Mouse (Mus musculus): ENCODE data around the gene Psmc1.
A peak's percentile ranks its signal among the peaks of the same experiment; 100 is the strongest.

Gene Psmc1

DNA sequence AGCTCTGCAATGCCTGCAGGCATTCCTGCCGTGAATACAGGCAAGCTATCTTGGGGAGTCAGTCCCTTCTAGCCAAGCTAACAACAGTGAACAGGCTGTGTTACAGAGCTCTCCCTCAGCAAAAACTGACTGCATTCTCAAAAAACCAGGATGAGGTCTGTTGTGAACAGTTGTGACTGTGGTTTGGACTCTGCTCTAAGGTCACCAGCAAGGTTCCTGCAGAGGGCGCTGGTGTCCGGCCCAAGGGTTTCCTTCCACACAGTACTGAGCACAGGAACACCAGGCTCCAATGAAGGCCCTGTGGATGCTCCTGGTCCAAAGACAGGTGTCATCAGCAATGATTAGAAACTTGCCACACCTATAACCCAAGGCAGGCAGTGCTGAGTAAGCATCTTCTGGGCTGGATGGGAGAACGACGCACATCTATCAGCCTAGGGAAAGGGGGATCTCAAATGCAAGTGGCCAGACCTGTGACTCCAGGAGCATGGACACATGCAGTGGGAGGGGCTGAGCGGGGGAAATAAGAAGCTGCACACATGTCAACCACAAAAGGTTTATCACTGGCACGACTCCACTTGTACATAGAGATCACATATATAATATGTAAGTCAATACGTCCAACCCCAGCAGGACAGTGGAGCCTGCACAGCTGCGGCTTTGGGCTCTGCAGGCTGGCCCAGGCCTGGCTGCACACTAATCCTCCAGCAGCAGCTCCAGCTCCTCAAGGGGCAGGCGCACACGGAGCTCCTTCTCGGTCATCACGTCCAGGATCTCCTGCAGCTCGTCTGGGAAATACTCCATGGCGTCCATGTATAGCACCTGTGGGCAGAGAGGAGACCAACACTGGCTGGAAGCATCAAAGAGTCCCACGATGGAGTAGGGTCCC is 15.2 kb downstream of the Psmc1 start:
- DNase-seq (ENCODE audit: low read depth, low spot score): peak; percentile 55

DNA sequence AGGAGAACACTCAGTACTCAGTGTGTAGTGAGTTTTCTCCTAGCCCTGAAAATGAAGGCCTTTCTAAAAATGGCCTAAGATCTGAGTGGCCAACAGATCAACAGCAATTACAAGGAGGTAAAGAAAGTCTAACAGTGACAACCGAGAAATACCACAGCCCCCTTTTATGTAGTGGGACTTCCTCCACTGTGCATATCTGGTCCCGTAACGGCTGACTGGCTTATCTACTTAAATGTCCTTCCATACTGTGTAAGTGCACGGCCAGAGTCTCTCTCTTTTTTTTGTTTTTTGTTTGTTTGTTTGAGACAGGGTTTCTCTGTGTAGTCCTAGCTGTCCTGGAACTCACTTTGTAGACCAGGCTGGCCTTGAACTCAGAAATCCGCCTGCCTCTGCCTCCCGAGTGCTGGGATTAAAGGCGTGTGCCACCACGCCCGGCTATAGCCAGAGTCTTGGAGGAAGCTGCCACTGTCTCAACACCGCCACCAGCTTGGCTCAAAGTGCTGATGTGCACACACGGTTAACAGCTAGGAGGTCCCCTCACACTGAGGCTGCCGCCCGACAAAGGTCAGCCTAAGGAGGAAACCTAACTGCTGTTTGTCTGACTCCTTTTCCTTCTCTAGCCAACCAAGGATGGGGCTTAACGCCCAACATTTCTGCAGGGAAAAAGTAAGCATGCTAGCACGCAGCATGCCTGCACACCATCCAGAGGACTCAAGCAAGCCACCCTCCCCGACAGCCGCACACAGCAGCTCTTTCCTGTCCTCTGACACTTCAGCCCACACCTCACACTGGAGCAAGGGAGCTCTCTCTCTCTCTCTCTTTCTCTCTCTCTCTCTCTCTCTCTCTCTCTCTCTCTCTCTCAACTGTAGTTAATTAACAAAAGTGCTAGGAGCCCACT is 17.3 kb downstream of the Psmc1 start:
- DNase-seq (ENCODE audit: low read depth, low spot score): no peak

DNA sequence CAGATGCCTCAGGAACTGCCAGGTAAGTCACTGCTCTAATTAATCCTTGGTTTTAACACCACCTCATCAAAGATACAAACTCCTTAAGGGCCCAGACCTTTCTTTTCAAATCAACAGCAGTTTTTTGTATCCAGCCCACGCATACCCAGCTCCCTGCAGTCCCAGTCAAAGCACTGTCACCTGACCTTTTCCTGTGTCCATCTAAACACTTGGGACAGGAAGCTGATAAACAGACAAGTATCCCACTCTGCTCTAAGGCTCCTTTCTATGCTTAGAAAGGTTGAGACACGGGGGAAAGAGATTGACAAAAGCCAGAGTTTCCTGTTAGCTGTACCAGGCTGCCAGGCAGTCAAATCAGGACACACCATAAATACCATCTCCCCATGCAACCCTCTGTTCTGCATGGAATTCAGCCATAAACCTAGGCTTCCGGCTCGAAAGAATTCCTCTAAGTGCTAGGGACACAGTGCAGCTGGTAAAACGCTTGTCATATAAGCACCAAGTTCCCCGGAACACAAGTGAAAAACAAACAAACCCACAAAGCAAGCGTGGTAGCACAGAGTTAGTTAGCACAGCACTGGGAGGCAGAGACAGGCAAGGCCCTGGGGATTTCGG is 18.0 kb downstream of the Psmc1 start:
- DNase-seq (ENCODE audit: low read depth, low spot score): no peak

DNA sequence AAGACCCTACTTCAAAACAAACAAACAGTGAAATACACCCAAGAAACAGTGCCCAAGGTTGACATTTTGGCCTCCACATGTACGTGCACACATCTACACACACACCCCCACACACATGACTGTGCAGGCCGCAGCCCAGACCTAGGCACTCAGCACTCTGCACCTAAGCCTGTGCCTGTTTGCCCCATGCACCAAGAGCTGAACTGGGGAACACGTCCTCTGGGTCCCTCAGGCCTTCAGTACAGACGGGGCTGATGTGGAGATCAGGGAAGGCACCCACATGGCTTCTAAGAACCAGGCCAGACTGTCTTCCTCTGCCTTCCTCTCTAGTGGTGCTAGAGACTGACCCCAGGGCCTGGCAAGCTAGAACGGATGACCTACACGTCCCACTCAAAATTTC is 18.6 kb downstream of the Psmc1 start:
- DNase-seq (ENCODE audit: low read depth, low spot score): no peak

DNA sequence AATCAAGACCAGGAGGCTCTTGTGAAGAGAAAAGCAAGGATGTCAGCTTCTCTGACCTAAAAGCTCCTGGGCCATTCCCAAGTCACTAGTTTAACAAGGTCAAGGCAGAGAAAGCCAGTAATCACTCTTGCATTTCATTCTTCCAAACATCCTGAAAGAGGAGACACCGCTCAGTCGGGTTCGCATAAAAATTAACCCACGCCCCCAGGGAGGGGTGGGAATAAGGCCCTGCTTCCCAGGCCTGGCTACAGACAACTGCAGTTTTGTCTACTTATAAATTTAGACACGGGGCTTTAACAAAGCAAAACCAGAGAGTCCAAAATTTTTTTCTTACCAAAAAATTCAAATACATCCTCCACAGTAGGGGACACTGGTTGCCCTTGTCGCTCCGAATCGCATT is 19.0 kb downstream of the Psmc1 start:
- DNase-seq (ENCODE audit: low read depth, low spot score): peak; percentile 41

DNA sequence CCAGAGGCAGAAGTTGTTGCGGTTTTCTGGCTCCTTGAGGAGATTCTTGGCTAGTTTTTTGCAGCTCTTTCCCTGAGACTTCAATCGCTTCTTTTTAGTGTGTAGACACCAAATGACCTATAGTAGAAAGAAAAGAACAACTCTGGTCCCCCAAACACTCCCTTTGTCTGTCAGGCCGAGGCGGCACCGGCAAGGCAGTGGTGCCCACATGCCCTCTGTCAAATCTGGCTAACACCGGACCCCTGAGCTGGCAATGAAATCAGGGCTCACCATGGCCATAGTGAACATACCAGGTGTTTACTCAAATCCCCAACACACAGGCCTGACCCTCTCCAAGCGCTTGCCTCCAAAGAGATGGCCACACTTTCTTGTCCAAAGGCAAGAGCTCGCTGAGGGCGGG is 21.2 kb downstream of the Psmc1 start:
- no peak for DNase-seq (ENCODE audit: low read depth, low spot score)

DNA sequence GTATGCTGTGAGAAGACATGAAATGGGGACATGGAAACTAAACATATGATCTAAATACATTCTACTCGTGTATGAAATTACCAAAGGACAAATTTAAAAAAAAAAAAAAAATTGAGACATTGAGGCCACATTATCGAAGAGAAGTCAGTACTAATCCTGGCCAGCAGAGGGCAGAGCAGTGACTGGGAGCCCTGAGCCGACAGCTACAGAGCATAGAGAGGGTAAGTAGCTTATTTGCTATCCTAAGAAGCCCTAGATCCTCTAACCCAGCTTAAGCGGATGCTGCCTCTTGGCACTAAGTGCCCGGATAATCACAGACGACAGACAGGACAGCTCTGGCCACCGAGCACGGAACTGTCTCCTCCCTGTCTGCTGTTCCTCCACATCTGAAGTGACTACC is 21.7 kb downstream of the Psmc1 start:
- peak; percentile 72 for DNase-seq (ENCODE audit: low read depth, low spot score)

DNA sequence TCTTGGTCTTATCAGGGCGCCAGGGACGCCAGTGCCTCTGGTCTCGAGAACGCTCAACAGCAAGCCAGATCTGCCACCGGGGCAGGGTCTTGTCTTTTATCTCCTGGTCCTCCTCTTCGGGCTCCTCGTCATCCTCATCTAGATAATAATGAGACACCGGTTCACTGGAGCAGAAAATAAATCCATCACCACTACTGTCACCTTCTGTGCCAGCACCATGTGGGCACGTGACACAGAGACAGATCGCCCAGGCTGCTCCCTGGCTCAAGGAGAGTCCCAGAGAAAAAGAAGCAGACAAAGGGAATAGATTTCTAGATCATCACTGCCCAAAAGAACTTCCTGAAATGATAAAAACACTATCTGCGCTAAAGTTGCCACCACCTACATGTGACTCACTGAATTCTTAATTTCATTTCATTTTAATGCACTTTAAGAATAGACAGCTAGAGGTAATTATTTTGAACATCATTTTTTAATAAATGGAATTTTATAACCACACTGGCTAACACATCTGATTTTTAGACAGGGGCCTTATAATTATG is 24.5 kb downstream of the Psmc1 start:
- DNase-seq (ENCODE audit: low read depth, low spot score): no peak

DNA sequence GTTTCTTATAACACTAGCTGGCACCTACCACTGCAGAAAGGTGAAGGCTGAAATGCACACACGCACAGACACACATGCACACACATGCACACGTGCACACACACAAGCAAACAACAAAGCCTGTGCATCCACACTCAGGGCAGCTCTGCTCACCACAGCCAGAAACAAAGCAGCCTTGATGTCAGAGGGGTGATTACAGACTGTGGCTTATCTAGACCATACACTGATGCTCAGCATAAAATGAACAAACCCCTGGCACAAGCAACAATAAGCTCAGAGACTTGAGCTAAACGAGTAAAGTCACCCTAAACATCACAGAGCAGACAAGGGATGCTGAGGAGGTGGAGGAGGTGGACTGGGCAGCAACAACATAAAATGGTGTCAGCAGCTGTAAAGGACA is 25.2 kb downstream of the Psmc1 start:
- no peak for DNase-seq (ENCODE audit: low read depth, low spot score)

DNA sequence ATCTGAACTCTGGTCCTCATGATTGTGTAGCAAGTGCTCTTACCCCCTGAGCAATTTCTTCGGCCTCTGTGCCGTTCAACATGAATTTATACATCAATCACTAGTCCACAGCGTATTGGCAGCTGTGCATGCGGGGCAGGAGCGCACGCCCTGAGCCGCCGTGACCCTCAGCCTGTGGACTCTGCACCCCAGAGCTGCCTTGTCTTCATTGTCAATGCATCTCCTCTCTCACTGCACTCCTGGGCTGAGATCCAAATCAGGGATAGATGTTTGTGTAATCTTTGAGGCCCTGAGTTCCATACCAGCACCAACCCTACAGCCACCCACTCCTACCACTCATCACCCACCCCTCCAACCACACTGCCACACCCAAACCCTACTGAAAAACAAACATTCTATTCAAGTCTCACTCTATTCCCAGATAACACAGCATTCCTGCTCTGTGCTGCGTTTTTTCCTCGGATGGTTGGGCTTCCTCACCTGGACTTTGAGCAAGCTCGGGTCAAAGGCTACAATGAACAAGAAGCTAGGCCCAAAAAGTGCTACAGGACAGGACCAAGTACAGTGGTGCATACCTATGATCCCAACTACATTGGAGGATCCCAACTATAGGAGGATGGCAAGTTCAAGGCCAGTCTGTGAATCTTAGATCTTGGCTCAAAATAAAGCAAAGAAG is 33.0 kb downstream of the Psmc1 start:
- no peak for DNase-seq (ENCODE audit: low read depth, low spot score)

DNA sequence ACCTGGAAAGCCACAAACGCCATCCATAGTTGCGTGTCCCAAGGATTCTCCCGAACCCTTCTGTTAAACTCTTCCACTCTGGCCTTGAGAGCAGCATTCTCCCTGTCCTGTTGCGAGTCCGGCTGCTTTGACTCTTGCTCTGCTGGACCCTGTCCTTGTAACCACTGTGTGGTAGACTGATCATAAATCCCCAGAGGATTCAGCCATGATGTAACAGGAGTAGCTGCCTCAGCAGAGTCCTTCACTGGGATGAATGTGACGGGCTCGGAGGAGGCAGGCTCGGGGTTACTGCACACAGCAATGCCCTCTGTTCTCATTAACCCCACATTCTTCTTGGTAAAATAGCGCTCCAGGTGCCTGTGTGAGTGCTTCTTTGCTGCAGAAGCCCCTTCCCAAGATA is 33.8 kb downstream of the Psmc1 start:
- no peak for DNase-seq (ENCODE audit: low read depth, low spot score)

DNA sequence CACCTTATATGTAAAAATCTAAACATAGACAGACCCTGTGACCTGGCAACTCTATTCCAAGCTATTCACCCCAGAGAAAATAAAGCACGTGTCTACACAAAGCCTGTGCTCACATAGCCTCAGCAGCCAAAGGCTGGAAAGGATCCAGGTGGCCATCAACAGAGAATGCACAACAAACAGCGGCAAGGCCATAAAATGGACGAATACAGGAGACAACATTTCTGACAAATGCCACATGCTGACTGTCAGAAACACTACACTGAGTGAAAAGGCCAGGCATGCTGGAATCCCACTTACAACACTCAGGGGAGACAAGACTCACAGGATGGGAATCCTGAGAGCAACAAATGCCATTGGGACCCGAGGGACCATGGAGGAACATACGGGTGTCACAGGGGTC is 34.3 kb downstream of the Psmc1 start:
- DNase-seq (ENCODE audit: low read depth, low spot score): no peak

DNA sequence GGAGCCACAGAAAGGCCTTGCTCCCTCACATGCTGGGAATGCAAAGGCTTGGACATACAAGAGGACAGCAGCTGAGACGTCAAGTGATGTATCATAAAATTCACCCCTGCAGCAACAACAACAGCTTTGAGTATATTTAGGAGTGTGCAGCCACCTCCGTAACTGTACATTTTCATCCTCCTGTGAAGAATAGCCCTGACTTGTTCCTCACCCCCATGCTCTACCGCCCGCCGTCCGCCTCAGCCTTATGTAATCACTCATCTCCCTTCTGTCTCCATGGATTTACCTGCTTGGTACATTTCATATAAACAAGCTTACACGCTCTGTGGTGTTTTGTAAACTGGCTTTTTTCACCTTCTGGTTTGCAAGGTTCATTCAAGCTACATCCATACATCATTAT is 42.5 kb downstream of the Psmc1 start:
- no peak for DNase-seq (ENCODE audit: low read depth, low spot score)

DNA sequence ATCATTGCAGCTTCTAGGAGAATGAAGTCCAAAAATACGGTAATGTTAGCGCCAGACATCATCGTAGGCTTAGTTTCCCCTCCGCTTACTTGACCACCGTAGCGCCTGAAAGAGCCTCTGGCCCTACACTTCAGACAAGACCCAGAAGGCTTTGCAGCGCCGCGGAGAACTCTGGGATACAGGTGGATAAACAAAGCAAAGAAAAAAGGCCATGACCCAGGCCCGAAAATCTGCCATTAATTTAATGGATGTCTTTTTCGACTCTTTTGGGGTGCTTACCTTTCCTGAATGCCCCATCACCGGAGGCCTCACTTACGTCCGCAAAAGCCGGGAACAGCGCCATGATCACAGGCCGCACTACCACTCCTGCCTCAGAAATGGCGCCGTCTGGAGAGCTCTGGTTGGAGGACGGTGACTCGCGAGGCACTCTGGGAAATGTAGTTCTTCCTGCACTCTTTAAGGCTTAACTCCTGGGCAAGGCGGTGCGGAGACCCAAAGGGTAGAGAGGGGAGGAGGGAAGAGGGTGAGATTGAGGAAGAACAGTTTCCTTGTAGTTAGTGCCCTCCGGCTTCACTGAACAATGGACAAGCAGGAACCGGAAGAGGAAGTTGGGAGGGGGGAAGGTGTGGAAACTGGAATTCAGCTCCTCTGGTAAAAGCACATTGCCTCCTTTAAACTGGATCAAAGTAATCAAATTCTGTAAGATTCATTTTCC is 49.5 kb downstream of the Psmc1 start, which contains the start of gene Nrde2:
Nrde2 (minus strand) TSS at position 393 of the 715 bp plus-strand sequence.
- DNase-seq (ENCODE audit: low read depth, low spot score): peak; percentile 98

DNA sequence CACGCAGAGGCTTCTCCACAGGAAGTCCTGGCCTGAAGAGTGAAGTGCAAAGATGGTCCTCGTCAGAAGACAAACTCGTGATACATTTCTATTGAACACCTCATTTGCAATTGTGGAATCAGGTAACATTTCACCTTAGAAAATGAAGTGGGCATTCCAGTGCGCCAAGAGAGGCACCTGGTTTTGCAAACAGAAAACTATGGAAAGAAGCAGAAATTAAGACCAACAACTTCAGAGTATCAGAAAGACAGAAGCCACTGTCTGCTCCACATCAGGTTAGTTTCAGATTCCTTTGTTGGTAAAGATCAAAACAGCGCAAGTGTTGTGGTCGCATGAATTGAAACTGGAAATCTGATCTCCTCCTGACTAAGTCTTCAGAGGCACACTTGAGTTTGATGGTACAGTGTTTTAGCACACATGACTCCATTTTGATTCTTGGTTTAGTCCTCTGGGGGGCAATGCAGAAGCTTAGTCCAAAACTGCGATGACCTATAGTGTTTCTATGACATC is 55.1 kb downstream of the Psmc1 start:
- no peak for DNase-seq (ENCODE audit: low read depth, low spot score)

DNA sequence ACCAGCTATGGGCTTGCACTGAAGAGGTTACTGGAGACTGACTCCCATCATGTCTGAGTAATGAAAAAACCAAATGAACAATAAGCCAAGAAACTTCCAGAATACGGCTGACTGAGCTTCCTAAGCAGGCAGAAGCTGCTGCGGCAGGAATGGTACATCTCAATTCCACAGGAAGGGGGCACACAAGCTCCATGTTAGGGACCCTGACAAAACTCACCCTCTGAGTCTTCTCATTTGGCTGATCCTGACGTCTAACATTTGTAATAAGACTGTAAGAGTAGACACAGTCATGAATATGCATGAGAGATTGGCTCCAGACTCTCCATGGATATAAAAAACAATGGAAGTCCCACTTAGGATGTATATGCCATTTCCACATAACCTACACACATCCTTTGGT is 56.2 kb downstream of the Psmc1 start:
- peak; percentile 62 for DNase-seq (ENCODE audit: low read depth, low spot score)

DNA sequence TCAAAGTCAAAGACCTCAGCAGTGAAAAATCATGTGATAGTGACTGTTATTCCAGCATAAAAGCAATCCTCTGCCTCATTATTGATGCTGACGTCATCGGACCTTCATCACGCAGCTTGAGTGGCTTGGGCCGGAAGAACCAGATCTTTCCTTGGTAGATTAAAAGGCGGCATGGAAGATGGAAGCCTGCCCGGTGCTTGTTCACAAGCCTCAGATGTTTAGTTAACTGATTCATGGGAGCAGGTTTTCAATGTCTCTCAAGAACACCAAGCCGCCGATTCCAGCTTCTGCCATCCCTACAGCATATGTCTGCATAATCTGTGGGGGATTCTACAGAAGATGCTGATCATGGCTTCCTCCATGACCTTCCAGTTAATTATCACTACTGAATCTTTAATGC is 57.0 kb downstream of the Psmc1 start:
- DNase-seq (ENCODE audit: low read depth, low spot score): no peak

DNA sequence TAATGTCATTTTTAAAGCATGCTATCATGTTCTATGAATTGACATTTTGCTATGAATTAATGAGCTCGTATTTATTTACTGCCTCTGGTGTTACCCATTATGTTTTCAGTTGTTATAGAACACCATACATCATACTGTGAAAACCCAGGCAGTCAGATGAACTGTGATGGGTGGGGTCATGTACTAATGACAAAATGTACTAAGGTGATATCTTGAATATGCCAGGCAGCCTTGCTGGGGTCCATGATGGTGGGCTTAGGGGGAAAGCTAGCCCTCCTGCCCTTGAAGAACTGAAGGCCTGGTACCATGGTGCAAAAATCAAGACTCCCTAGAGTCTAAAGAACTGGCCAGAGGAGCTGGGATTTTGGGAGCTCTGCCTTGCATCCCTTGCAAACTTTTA is 57.5 kb downstream of the Psmc1 start:
- DNase-seq (ENCODE audit: low read depth, low spot score): no peak

DNA sequence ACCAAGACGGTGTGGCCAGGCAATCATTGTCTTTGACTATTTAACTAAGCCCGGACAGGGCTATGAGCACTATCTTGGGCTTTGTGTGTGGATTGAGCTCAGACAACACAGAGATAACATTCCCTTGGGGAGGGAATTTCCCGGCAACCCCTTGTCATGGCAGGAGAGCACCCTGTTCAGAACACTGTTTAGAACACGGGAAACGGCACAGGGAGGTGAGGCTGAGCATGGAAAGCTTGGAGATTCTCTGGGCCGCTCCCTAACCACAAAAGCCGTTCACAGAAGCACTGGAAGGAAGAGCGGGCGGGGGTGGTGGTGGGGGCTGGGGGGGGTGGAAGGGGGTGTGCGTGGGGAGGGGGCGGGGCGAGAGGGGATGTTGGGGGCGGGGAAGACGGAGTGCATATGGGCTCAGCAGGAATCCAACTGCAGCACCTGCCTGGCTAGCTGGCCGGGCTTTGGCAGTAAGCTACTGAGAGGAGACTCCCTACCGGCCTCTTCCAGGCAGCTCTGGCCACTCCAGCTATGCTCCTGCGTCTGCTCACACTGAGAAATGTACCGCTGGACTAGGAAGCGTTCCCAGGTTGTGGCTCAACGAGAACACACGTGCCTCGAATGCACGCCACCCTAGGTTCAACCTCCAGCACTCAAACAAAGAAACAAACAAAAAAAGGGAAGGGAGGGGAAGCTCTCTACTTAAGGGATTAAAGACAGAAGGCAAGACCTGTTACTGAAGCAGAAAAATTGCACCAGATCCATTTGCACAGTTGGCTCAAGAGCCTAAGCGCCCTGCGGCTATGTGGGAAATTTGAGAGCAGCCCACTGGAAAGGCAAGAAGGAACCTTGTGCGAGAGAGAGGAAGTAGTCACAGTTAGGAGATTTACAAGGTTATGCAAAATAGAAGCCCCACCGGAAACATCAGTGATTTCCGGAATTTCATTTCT is 58.2 kb downstream of the Psmc1 start:
- DNase-seq (ENCODE audit: low read depth, low spot score): peak; percentile 93

Data from R1 (cell line).